Mouse (Mus musculus) erythroblast, embryonic 14.5 days (primary cell): ENCODE results near the gene Txn2. TPM values are rescaled to one million over a fixed set of nuclear protein-coding genes. Genes with fewer than 3 reads are reported as not detected.

Experiments
- H3K27me3 ChIP-seq: 2 replicates; pipeline ENCODE4 v1.6.1; 2012; ENCODE audit warnings: inconsistent platforms; ENCODE audit not compliant: control insufficient read depth
- H3K36me3 ChIP-seq: 2 replicates; pipeline ENCODE4 v1.6.1; 2012; ENCODE audit warnings: mild to moderate bottlenecking, inconsistent platforms; ENCODE audit not compliant: control insufficient read depth
- H3K4me1 ChIP-seq: 2 replicates; pipeline ENCODE4 v1.6.1; 2012; ENCODE audit warnings: inconsistent platforms; ENCODE audit not compliant: control insufficient read depth
- H3K4me3 ChIP-seq: replicated peaks from 2 replicates; pipeline ENCODE3; 2012; ENCODE audit warnings: moderate library complexity, mild to moderate bottlenecking, inconsistent platforms
- H3K9me3 ChIP-seq: 2 replicates; pipeline ENCODE4 v1.6.1; 2012; ENCODE audit warnings: low read length, inconsistent platforms, mixed read lengths; ENCODE audit not compliant: control insufficient read depth
- GATA1 ChIP-seq: IDR thresholded peaks from 2 replicates; pipeline ENCODE4 v1.6.1; 2012; ENCODE audit warnings: low read length, inconsistent platforms, mixed read lengths
- TAL1 ChIP-seq: IDR thresholded peaks from 3 replicates; pipeline ENCODE4 v1.6.1; 2012; ENCODE audit warnings: low read length, inconsistent platforms, mixed read lengths
- polyA plus RNA-seq: library from polyadenylated mRNA; stranded (reverse); fragments of >175 nt; gene quantifications from 2 replicates; pipeline ENCODE4 v1.2.3, GENCODE M21; 2012

Gene Txn2
- polyA plus RNA-seq, 1 experiment: 41.7 TPM

GRCm38 (mm10) chr15:77957625-77958024, 28.8 kb upstream of the Txn2 start:
- peaks cover 7% of the 10 kb centered on the region; the same call in 1 of the 2 replicates for H3K9me3 ChIP-seq
- peaks cover 45% of the 10 kb centered on the region for H3K4me1 ChIP-seq
- H3K36me3 ChIP-seq: peaks cover 50% of the 10 kb centered on the region
- H3K27me3 ChIP-seq: peaks cover 47% of the 10 kb centered on the region
- H3K4me3 ChIP-seq: no peak overlapping the region
- TF ChIP-seq TAL1 (no peak), GATA1 (no peak)

GRCm38 (mm10) chr15:77956404-77956901, 27.6 kb upstream of the Txn2 start, which contains the start of gene Foxred2:
Gene Foxred2 (minus strand): TSS chr15:77956722.
- H3K27me3 ChIP-seq: peaks cover 47% of the 10 kb centered on the region
- peak within 1 kb of the TSS; percentile 59 for H3K4me3 ChIP-seq
- no peak for TF ChIP-seq GATA1
- H3K9me3 ChIP-seq: peaks cover 7% of the 10 kb centered on the region; the same call in 1 of the 2 replicates
- peaks cover 38% of the 10 kb centered on the region for H3K36me3 ChIP-seq
- H3K4me1 ChIP-seq: peaks cover 41% of the 10 kb centered on the region

GRCm38 (mm10) chr15:77955440-77956403, 26.9 kb upstream of the Txn2 start:
- TF ChIP-seq GATA1: no peak
- Histone ChIP-seq H3K4me1 (peaks cover 38% of the 10 kb centered on the region), H3K9me3 (peaks cover 7% of the 10 kb centered on the region; the same call in 1 of the 2 replicates), H3K36me3 (peaks cover 31% of the 10 kb centered on the region), H3K4me3 (peak overlapping the region; percentile 59), H3K27me3 (peaks cover 47% of the 10 kb centered on the region)

- TF ChIP-seq GATA1: no peak
- no peak for TF ChIP-seq TAL1
- peaks cover 7% of the 10 kb centered on the region; the same call in 1 of the 2 replicates for H3K9me3 ChIP-seq
- peaks cover 32% of the 10 kb centered on the region for H3K4me1 ChIP-seq
- H3K4me3 ChIP-seq: no peak overlapping the region
- peaks cover 17% of the 10 kb centered on the region for H3K36me3 ChIP-seq
- peaks cover 47% of the 10 kb centered on the region for H3K27me3 ChIP-seq
These were observed 25.6 kb upstream of the Txn2 start for GRCm38 (mm10) chr15:77954362-77954761.

GRCm38 (mm10) chr15:77952921-77953320, 24.1 kb upstream of the Txn2 start:
- peaks cover 24% of the 10 kb centered on the region for H3K4me1 ChIP-seq
- peaks cover 47% of the 10 kb centered on the region for H3K27me3 ChIP-seq
- H3K9me3 ChIP-seq: peaks cover 7% of the 10 kb centered on the region; the same call in 1 of the 2 replicates
- peaks cover 3% of the 10 kb centered on the region for H3K36me3 ChIP-seq
- no peak overlapping the region for H3K4me3 ChIP-seq
- TF ChIP-seq TAL1 (no peak), GATA1 (no peak)

- Histone ChIP-seq H3K4me3 (no peak overlapping the region), H3K27me3 (peaks cover 13% of the 10 kb centered on the region), H3K36me3 (no peaks in the 10 kb centered on the region), H3K9me3 (no peaks in the 10 kb centered on the region), H3K4me1 (peaks cover 1% of the 10 kb centered on the region; the same call in 1 of the 2 replicates)
- TF ChIP-seq GATA1 (no peak), TAL1 (no peak)
These were observed 20.3 kb upstream of the Txn2 start for GRCm38 (mm10) chr15:77949061-77949460.

- H3K27me3 ChIP-seq: no peaks in the 10 kb centered on the region; the same call in 1 of the 2 replicates
- H3K4me1 ChIP-seq: peaks cover 1% of the 10 kb centered on the region; the same call in 1 of the 2 replicates
- no peaks in the 10 kb centered on the region for H3K36me3 ChIP-seq
- H3K4me3 ChIP-seq: no peak overlapping the region
- no peaks in the 10 kb centered on the region for H3K9me3 ChIP-seq
- TF ChIP-seq GATA1 (no peak), TAL1 (no peak)
These were observed 16.9 kb upstream of the Txn2 start for GRCm38 (mm10) chr15:77945711-77946110.

GRCm38 (mm10) chr15:77941563-77941962, 12.8 kb upstream of the Txn2 start:
- no peak overlapping the region for H3K4me3 ChIP-seq
- TF ChIP-seq GATA1 (no peak), TAL1 (no peak)
- no peaks in the 10 kb centered on the region for H3K9me3 ChIP-seq
- peaks cover 1% of the 10 kb centered on the region; the same call in 1 of the 2 replicates for H3K4me1 ChIP-seq
- H3K36me3 ChIP-seq: no peaks in the 10 kb centered on the region
- H3K27me3 ChIP-seq: peaks cover 6% of the 10 kb centered on the region

- peaks cover 8% of the 10 kb centered on the region for H3K4me1 ChIP-seq
- no peaks in the 10 kb centered on the region for H3K36me3 ChIP-seq
- H3K9me3 ChIP-seq: no peaks in the 10 kb centered on the region
- H3K4me3 ChIP-seq: no peak overlapping the region
- TF ChIP-seq TAL1 (no peak), GATA1 (no peak)
- H3K27me3 ChIP-seq: peaks cover 15% of the 10 kb centered on the region; the same call in 1 of the 2 replicates
These were observed 9.7 kb upstream of the Txn2 start for GRCm38 (mm10) chr15:77938516-77938915.
